Mouse (Mus musculus) stomach, embryonic 14.5 days (tissue): ENCODE measurements around the gene Clec2g. TPM values are rescaled to one million over a fixed set of nuclear protein-coding genes. Genes with fewer than 3 reads are reported as not detected.
"Not testable (repeated sequence)": the region's sequence is repeated elsewhere in the genome, so short reads cannot be mapped to it uniquely, and the experiment has no call there.

Source experiments
- ATAC-seq: fragments of 200-750 bp; cut with Nextera tagmentation; 2 replicates; pipeline ENCODE4 v1.8.0; 2017; ENCODE audit warnings: low read depth, moderate TSS enrichment; ENCODE audit not compliant: insufficient number of reproducible peaks, insufficient read depth, low FRiP score
- H3K27ac ChIP-seq: fragments of 300-500 bp; sonication (generic); 2 replicates; pipeline ENCODE4 v1.5.1; 2014; ENCODE audit warnings: mild to moderate bottlenecking, low read length, moderate library complexity, mixed read lengths
- H3K27me3 ChIP-seq: fragments of 300-500 bp; sonication (generic); 2 replicates; pipeline ENCODE4 v1.6.1; 2014; ENCODE audit warnings: low read length, control low read depth, mixed read lengths; ENCODE audit not compliant: control insufficient read depth, insufficient read depth
- H3K36me3 ChIP-seq: fragments of 300-500 bp; sonication (generic); 2 replicates; pipeline ENCODE4 v1.6.1; 2014; ENCODE audit warnings: mild to moderate bottlenecking, control low read depth, low read length, moderate library complexity, mixed read lengths; ENCODE audit not compliant: control insufficient read depth, insufficient read depth
- H3K4me1 ChIP-seq: fragments of 300-500 bp; sonication (generic); 2 replicates; pipeline ENCODE4 v1.6.1; 2014; ENCODE audit warnings: low read length, control low read depth, mixed read lengths; ENCODE audit not compliant: control insufficient read depth, insufficient read depth
- H3K4me2 ChIP-seq: fragments of 300-500 bp; sonication (generic); replicated peaks from 2 replicates; pipeline ENCODE4 v1.6.1; 2014; ENCODE audit warnings: low read depth, low read length, control low read depth
- H3K4me3 ChIP-seq: fragments of 300-500 bp; sonication (generic); 2 replicates; pipeline ENCODE4 v1.5.1; 2014; ENCODE audit warnings: low read depth, low read length, control low read depth
- H3K9ac ChIP-seq: fragments of 300-500 bp; sonication (generic); replicated peaks from 2 replicates; pipeline ENCODE4 v1.6.1; 2014; ENCODE audit warnings: low read depth, mild to moderate bottlenecking, control low read depth, low read length, moderate library complexity, mixed read lengths
- H3K9me3 ChIP-seq: fragments of 300-500 bp; sonication (generic); 2 replicates; pipeline ENCODE4 v1.6.1; 2016; ENCODE audit warnings: low read depth, low read length, control low read depth; ENCODE audit not compliant: control insufficient read depth
- WGBS: fragments of 180-500 bp; shearing (Covaris S2); extraction: QIAGEN DNeasy Blood & Tissue Kit; methylation state at CpG from one replicate; pipeline ENCODE4 v1.1.7; 2014; 5-methylcytosine and 5-hydroxymethylcytosine counted together
- polyA plus RNA-seq: library from polyadenylated mRNA; unstranded; fragments of >200 nt; fragmentation: Nextera tagmentation; extraction: Ambion mirVana; gene quantifications from 2 replicates; pipeline ENCODE4 v1.2.1, GENCODE M21; 2014

Gene Clec2g
- polyA plus RNA-seq, 1 experiment from 2014 or later, result not detected

DNA sequence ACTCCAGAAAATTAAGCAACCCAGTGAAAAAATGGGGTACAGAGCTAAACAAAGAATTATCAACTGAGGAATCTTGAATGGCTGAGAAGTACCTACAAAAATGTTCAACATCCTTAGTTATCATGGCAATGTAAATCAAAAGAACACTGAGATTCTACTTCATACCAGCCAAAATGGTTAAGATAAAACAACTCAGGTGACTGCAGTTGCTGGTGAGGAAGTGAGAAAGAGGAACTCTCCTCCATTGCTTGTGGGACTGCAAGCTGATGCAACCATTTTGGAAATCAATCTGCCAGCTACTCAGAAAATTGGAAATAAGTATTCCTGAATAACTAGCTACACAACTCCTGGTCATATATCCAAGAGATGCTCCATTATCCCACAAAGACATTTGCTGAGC is 34.3 kb downstream of the Clec2g start:
- no peaks in the 10 kb centered on the region for H3K36me3 ChIP-seq
- no peak overlapping the region for H3K4me3 ChIP-seq
- ATAC-seq, result no peak

GRCm38 (mm10) chr6:128969741-128970140 is 35.6 kb downstream of the Clec2g start:
- H3K36me3 ChIP-seq, result no peaks in the 10 kb centered on the region
- no peak overlapping the region for H3K4me3 ChIP-seq
- 83% methylated on average over 1 of the region's 1 CpGs for WGBS
- H3K9me3 ChIP-seq, result no peaks in the 10 kb centered on the region
- H3K27ac ChIP-seq, result no peak overlapping the region
- H3K27me3 ChIP-seq, result no peaks in the 10 kb centered on the region
- no peak overlapping the region for H3K9ac ChIP-seq
- no peaks in the 10 kb centered on the region for H3K4me1 ChIP-seq
- ATAC-seq, result no peak
- no peak overlapping the region for H3K4me2 ChIP-seq

More for the DNA sequence above, 34.3 kb downstream of the Clec2g start:
- Histone ChIP-seq H3K9ac (no peak overlapping the region), H3K9me3 (no peaks in the 10 kb centered on the region), H3K27me3 (no peaks in the 10 kb centered on the region), H3K4me2 (no peak overlapping the region), H3K27ac (no peak overlapping the region), H3K4me1 (no peaks in the 10 kb centered on the region)

GRCm38 (mm10) chr6:128970508-128971393 is 36.6 kb downstream of the Clec2g start:
- not testable (repeated sequence) for H3K36me3 ChIP-seq, H3K27me3 ChIP-seq, H3K27ac ChIP-seq, H3K9ac ChIP-seq, H3K4me1 ChIP-seq, H3K9me3 ChIP-seq, H3K4me2 ChIP-seq, ATAC-seq, H3K4me3 ChIP-seq
- 93% methylated on average over 20 of the region's 20 CpGs for WGBS

GRCm38 (mm10) chr6:128971394-128972039 is 37.3 kb downstream of the Clec2g start:
- H3K4me2 ChIP-seq, result no peak overlapping the region
- H3K27ac ChIP-seq, result no peak overlapping the region
- no peaks in the 10 kb centered on the region for H3K36me3 ChIP-seq
- H3K4me3 ChIP-seq, result no peak overlapping the region
- no peak for ATAC-seq
- H3K4me1 ChIP-seq, result no peaks in the 10 kb centered on the region
- H3K9me3 ChIP-seq, result no peaks in the 10 kb centered on the region
- no peak overlapping the region for H3K9ac ChIP-seq
- WGBS, result 79% methylated on average over 1 of the region's 1 CpGs
- no peaks in the 10 kb centered on the region for H3K27me3 ChIP-seq

DNA sequence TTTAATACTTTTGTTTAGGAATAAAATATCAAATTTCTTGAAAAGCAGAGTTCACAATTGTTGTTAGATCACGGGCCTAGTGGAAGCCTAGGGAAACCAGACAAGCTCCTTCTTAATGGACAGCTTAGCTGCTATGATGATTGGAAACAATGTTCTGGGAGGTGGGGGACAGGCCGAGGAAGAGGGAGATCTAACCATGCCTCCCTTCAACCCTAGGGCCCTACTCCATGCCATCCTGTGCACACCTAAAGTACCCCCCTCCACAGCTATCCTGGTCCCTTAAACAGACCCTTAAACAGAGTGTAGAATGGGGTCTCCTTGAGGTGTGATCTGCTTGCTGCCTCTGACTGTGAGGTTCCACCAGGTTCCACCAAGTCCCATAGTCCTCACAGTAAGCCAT is 38.0 kb downstream of the Clec2g start:
- no peak for ATAC-seq
- no peaks in the 10 kb centered on the region for H3K4me1 ChIP-seq
- no peak overlapping the region for H3K4me3 ChIP-seq
- H3K9me3 ChIP-seq, result no peaks in the 10 kb centered on the region
- H3K27ac ChIP-seq, result no peak overlapping the region
- no peak overlapping the region for H3K4me2 ChIP-seq
- no peaks in the 10 kb centered on the region for H3K36me3 ChIP-seq
- no peak overlapping the region for H3K9ac ChIP-seq
- WGBS, result 83% methylated on average over 2 of the region's 2 CpGs
- no peaks in the 10 kb centered on the region for H3K27me3 ChIP-seq

- Histone ChIP-seq H3K9ac (no peak overlapping the region), H3K27me3 (no peaks in the 10 kb centered on the region), H3K4me1 (no peaks in the 10 kb centered on the region), H3K27ac (no peak overlapping the region), H3K36me3 (no peaks in the 10 kb centered on the region), H3K4me3 (no peak overlapping the region), H3K4me2 (no peak overlapping the region), H3K9me3 (no peaks in the 10 kb centered on the region)
- WGBS, result 85% methylated on average over 5 of the region's 5 CpGs
- no peak for ATAC-seq
These were observed 38.7 kb downstream of the Clec2g start for GRCm38 (mm10) chr6:128972687-128973438.

DNA sequence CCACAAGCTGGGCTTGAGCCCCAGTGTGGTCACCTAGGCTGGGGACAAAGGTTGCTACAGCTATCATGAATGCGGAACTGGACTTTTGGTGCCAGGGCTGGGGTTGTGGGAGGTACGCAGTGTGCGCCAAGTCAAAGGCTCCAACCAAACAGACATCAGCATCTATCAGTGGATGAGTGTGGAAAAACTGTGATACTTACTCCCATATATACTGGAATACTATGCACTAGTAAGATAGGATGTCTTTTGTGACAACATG is 39.2 kb downstream of the Clec2g start:
- no peak overlapping the region for H3K9ac ChIP-seq
- no peak for ATAC-seq
- no peaks in the 10 kb centered on the region for H3K9me3 ChIP-seq
- H3K4me1 ChIP-seq, result no peaks in the 10 kb centered on the region
- H3K27ac ChIP-seq, result no peak overlapping the region
- H3K36me3 ChIP-seq, result no peaks in the 10 kb centered on the region
- WGBS, result 94% methylated on average over 3 of the region's 3 CpGs
- H3K27me3 ChIP-seq, result no peaks in the 10 kb centered on the region
- no peak overlapping the region for H3K4me3 ChIP-seq
- H3K4me2 ChIP-seq, result no peak overlapping the region

- not testable (repeated sequence) for H3K4me3 ChIP-seq, H3K36me3 ChIP-seq, H3K4me1 ChIP-seq, H3K4me2 ChIP-seq, H3K9ac ChIP-seq, H3K9me3 ChIP-seq, H3K27me3 ChIP-seq, H3K27ac ChIP-seq, ATAC-seq
These were observed 40.7 kb downstream of the Clec2g start for GRCm38 (mm10) chr6:128974850-128975249.
